Mouse (Mus musculus) stomach, embryonic 14.5 days (tissue): ENCODE measurements around the gene Cdk5rap1. TPM values are rescaled to one million over a fixed set of nuclear protein-coding genes. Genes with fewer than 3 reads are reported as not detected.

ENCODE experiments used
- ATAC-seq: fragments of 200-750 bp; cut with Nextera tagmentation; 2 replicates; pipeline ENCODE4 v1.8.0; 2017; ENCODE audit warnings: low read depth, moderate TSS enrichment; ENCODE audit not compliant: insufficient number of reproducible peaks, insufficient read depth, low FRiP score
- H3K27ac ChIP-seq: fragments of 300-500 bp; sonication (generic); 2 replicates; pipeline ENCODE4 v1.5.1; 2014; ENCODE audit warnings: mild to moderate bottlenecking, low read length, moderate library complexity, mixed read lengths
- H3K27me3 ChIP-seq: fragments of 300-500 bp; sonication (generic); 2 replicates; pipeline ENCODE4 v1.6.1; 2014; ENCODE audit warnings: low read length, control low read depth, mixed read lengths; ENCODE audit not compliant: control insufficient read depth, insufficient read depth
- H3K36me3 ChIP-seq: fragments of 300-500 bp; sonication (generic); 2 replicates; pipeline ENCODE4 v1.6.1; 2014; ENCODE audit warnings: mild to moderate bottlenecking, control low read depth, low read length, moderate library complexity, mixed read lengths; ENCODE audit not compliant: control insufficient read depth, insufficient read depth
- H3K4me1 ChIP-seq: fragments of 300-500 bp; sonication (generic); 2 replicates; pipeline ENCODE4 v1.6.1; 2014; ENCODE audit warnings: low read length, control low read depth, mixed read lengths; ENCODE audit not compliant: control insufficient read depth, insufficient read depth
- H3K4me2 ChIP-seq: fragments of 300-500 bp; sonication (generic); replicated peaks from 2 replicates; pipeline ENCODE4 v1.6.1; 2014; ENCODE audit warnings: low read depth, low read length, control low read depth
- H3K4me3 ChIP-seq: fragments of 300-500 bp; sonication (generic); 2 replicates; pipeline ENCODE4 v1.5.1; 2014; ENCODE audit warnings: low read depth, low read length, control low read depth
- H3K9ac ChIP-seq: fragments of 300-500 bp; sonication (generic); replicated peaks from 2 replicates; pipeline ENCODE4 v1.6.1; 2014; ENCODE audit warnings: low read depth, mild to moderate bottlenecking, control low read depth, low read length, moderate library complexity, mixed read lengths
- H3K9me3 ChIP-seq: fragments of 300-500 bp; sonication (generic); 2 replicates; pipeline ENCODE4 v1.6.1; 2016; ENCODE audit warnings: low read depth, low read length, control low read depth; ENCODE audit not compliant: control insufficient read depth
- WGBS: fragments of 180-500 bp; shearing (Covaris S2); extraction: QIAGEN DNeasy Blood & Tissue Kit; methylation state at CpG from one replicate; pipeline ENCODE4 v1.1.7; 2014; 5-methylcytosine and 5-hydroxymethylcytosine counted together
- polyA plus RNA-seq: library from polyadenylated mRNA; unstranded; fragments of >200 nt; fragmentation: Nextera tagmentation; extraction: Ambion mirVana; gene quantifications from 2 replicates; pipeline ENCODE4 v1.2.1, GENCODE M21; 2014

The Cdk5rap1 gene
- polyA plus RNA-seq, result 12.2 and 15.8 TPM in 2 replicates

DNA sequence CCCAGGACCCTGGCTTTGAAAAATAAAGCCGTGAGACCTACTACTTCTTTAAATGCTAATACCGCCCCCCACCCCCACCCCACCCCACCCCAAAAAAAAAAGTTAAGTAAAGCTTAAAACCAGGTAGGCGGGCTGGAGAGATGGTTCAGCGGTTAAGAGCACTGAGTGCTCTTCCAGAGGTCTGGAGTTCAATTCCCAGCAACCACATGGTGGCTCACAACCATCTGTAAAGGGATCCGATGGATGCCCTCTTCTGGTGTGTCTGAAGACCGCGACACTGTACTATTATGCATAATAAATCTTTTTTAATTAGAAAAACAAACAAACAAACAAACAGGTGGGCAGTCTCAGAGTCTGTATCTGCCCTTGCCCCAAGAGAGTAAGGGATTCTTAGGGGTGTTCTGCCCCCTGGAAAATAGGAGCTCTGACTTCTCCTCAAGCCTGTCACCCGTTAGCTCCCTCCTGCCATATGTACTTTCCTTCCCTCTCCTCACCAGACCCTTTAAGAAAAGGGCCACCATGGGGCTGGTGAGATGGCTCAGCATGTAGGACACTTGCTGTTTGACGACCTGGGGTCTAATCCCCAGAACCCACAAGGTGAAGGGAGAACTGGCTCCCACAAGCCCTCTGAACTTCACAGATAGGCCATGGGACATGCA, at the start of gene Cdk5rap1:
Gene Cdk5rap1, minus strand, starts transcription at position 169 of the 659 bp plus-strand sequence.
- H3K4me1 ChIP-seq, result no peaks in the 10 kb centered on the region
- peak within 1 kb of the TSS; percentile 83 for H3K27ac ChIP-seq
- 14% methylated on average over 9 of the region's 9 CpGs for WGBS
- no peaks in the 10 kb centered on the region for H3K27me3 ChIP-seq
- no peaks in the 10 kb centered on the region for H3K9me3 ChIP-seq
- H3K9ac ChIP-seq, result peak within 1 kb of the TSS; percentile 87
- peaks cover 3% of the 10 kb centered on the region; the same call in 1 of the 2 replicates for H3K36me3 ChIP-seq
- H3K4me3 ChIP-seq, result peak within 1 kb of the TSS; percentile 88
- H3K4me2 ChIP-seq, result peak within 1 kb of the TSS; percentile 65
- peak; percentile 18; the same call in 1 of the 2 replicates for ATAC-seq

- no peak for ATAC-seq
- Histone ChIP-seq H3K9ac (no peak overlapping the region), H3K4me3 (no peak overlapping the region), H3K9me3 (no peaks in the 10 kb centered on the region; the same call in 1 of the 2 replicates), H3K4me2 (no peak overlapping the region), H3K36me3 (no peaks in the 10 kb centered on the region), H3K27ac (no peak overlapping the region), H3K4me1 (no peaks in the 10 kb centered on the region), H3K27me3 (no peaks in the 10 kb centered on the region)
- 69% methylated on average over 5 of the region's 5 CpGs for WGBS
Observed at GRCm38 (mm10) chr2:154422181-154422580, 49.4 kb upstream of the Cdk5rap1 start.

DNA sequence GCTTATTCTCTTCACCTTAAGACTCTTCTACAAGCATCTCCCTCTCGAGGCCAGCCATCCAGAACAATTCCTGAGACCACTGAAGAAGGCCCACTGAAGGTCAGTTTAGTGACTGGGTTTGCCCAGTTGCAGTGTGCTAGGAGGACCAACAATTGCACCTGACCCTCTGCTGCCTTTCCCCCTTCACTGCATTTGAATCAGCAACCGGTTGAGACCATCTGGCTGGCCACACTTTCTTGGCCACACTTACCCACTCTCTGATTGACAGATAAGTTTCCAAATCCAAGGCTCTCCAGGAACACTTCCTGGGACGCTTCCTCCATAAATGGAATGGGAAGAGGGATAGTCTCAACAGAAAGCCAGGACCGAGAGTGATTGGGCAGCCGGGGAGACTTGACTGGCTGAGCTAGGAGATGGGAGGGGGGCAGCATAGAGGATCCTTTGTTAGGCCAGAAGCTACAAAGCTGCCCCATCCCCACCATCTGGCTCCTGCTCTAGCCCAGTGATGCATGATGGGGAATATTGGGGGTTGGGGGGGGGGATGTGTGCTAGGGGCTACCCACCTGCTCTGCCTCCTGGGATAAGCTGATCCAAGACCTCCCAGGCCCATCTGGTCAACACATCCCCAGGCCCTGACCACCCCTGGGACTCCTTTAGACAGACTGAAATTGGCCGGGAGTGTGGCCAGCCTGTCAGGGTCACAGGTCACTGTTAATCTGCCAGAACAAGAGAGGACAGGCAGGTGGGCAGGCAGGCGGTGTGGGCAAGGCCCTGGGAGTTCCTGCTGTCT, 48.3 kb upstream of the Cdk5rap1 start:
- Histone ChIP-seq H3K4me1 (no peaks in the 10 kb centered on the region), H3K27ac (peak overlapping the region; percentile 23; the same call in 1 of the 2 replicates), H3K9me3 (no peaks in the 10 kb centered on the region; the same call in 1 of the 2 replicates), H3K27me3 (no peaks in the 10 kb centered on the region), H3K4me3 (no peak overlapping the region), H3K4me2 (no peak overlapping the region), H3K36me3 (no peaks in the 10 kb centered on the region), H3K9ac (no peak overlapping the region)
- WGBS, result 49% methylated on average over 7 of the region's 7 CpGs
- peak; percentile 46; the same call in 1 of the 2 replicates for ATAC-seq

- Histone ChIP-seq H3K36me3 (no peaks in the 10 kb centered on the region), H3K4me2 (no peak overlapping the region), H3K27ac (no peak overlapping the region), H3K9me3 (no peaks in the 10 kb centered on the region), H3K27me3 (no peaks in the 10 kb centered on the region), H3K9ac (no peak overlapping the region), H3K4me1 (no peaks in the 10 kb centered on the region), H3K4me3 (no peak overlapping the region)
- ATAC-seq, result no peak
- 84% methylated on average over 9 of the region's 9 CpGs for WGBS
Observed at GRCm38 (mm10) chr2:154419631-154420515, 47.1 kb upstream of the Cdk5rap1 start.

DNA sequence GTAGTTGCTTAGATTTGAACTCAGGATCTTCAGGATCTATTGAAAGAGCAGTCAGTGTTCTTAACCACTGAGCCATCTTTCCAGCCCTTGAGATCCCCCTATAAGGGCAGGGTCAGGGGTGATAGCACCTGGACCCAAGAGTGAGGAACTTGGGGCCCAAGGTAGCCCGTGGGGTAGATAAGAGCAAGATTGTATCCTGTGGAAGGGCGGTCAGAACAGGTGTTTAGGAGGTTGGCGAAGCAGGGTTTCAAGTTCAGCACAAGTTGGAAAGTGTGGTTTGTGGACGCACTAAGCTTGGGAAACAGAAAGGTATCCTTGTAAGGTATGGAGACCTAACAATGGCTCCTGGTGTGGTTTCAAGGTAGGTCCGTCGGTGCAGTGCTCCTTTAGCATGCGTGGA, 45.2 kb upstream of the Cdk5rap1 start:
- no peaks in the 10 kb centered on the region for H3K4me1 ChIP-seq
- no peak overlapping the region for H3K9ac ChIP-seq
- no peak overlapping the region for H3K4me2 ChIP-seq
- no peaks in the 10 kb centered on the region for H3K27me3 ChIP-seq
- H3K4me3 ChIP-seq, result no peak overlapping the region
- no peaks in the 10 kb centered on the region for H3K36me3 ChIP-seq
- WGBS, result 89% methylated on average over 7 of the region's 7 CpGs
- H3K27ac ChIP-seq, result no peak overlapping the region
- no peak for ATAC-seq
- no peaks in the 10 kb centered on the region for H3K9me3 ChIP-seq

- H3K4me3 ChIP-seq, result no peak overlapping the region
- H3K36me3 ChIP-seq, result no peaks in the 10 kb centered on the region
- H3K4me2 ChIP-seq, result no peak overlapping the region
- no peaks in the 10 kb centered on the region for H3K9me3 ChIP-seq
- no peaks in the 10 kb centered on the region for H3K27me3 ChIP-seq
- no peak overlapping the region for H3K27ac ChIP-seq
- H3K4me1 ChIP-seq, result no peaks in the 10 kb centered on the region
- ATAC-seq, result no peak
- WGBS, result 7% methylated on average over 3 of the region's 3 CpGs
- no peak overlapping the region for H3K9ac ChIP-seq
Observed at GRCm38 (mm10) chr2:154417107-154417506, 44.3 kb upstream of the Cdk5rap1 start.

- H3K9ac ChIP-seq, result no peak overlapping the region
- H3K4me1 ChIP-seq, result no peaks in the 10 kb centered on the region
- no peak overlapping the region for H3K4me3 ChIP-seq
- H3K36me3 ChIP-seq, result no peaks in the 10 kb centered on the region
- no peaks in the 10 kb centered on the region for H3K27me3 ChIP-seq
- 65% methylated on average over 7 of the region's 7 CpGs for WGBS
- H3K27ac ChIP-seq, result no peak overlapping the region
- no peak for ATAC-seq
- H3K9me3 ChIP-seq, result no peaks in the 10 kb centered on the region
- H3K4me2 ChIP-seq, result no peak overlapping the region
Observed at GRCm38 (mm10) chr2:154412018-154412666, 39.3 kb upstream of the Cdk5rap1 start.

GRCm38 (mm10) chr2:154410355-154410754, 37.5 kb upstream of the Cdk5rap1 start:
- Histone ChIP-seq H3K4me3 (no peak overlapping the region), H3K27me3 (no peaks in the 10 kb centered on the region), H3K9ac (no peak overlapping the region), H3K4me1 (no peaks in the 10 kb centered on the region), H3K9me3 (no peaks in the 10 kb centered on the region), H3K27ac (no peak overlapping the region), H3K4me2 (no peak overlapping the region), H3K36me3 (no peaks in the 10 kb centered on the region)
- ATAC-seq, result no peak
- 63% methylated on average over 2 of the region's 2 CpGs for WGBS
